Mouse (Mus musculus): ENCODE results near the gene Pemt.

The Pemt gene

DNA sequence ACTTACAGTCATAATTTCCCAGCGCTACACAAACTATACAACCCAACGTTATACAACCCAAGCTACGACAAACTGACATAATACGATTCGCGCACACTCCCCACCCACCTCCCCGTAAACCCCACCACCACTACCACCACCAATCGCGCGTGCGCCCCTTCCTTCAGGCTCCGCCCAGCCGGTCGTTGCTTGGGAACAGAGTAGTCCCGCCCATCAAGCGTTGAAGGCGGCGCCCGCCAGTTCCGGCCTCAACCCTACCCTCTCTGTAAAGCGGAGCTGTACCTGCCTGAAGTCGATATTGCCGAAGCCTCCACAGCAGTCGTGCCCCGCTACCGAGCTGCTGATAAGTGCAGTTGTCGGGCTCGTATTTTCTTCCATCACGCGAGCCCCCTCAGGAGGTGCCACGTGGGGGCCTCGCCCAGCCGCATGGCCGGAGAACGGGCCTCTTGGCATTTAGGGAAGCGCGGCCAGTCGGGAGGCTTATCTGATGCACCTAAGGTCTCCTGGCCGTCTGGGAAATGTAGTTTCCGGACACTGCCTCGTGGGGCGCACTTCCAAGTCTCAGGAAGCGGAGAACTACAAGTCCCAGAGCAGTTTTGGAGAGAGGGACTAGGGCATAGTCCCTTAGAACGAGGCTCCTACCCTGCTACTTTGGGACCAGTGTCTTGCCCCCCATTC, at the start of gene Pemt:
TSS of gene Pemt (minus strand) at position 432 of the 678 bp plus-strand sequence.
- peak; percentile 95 for DNase-seq

DNA sequence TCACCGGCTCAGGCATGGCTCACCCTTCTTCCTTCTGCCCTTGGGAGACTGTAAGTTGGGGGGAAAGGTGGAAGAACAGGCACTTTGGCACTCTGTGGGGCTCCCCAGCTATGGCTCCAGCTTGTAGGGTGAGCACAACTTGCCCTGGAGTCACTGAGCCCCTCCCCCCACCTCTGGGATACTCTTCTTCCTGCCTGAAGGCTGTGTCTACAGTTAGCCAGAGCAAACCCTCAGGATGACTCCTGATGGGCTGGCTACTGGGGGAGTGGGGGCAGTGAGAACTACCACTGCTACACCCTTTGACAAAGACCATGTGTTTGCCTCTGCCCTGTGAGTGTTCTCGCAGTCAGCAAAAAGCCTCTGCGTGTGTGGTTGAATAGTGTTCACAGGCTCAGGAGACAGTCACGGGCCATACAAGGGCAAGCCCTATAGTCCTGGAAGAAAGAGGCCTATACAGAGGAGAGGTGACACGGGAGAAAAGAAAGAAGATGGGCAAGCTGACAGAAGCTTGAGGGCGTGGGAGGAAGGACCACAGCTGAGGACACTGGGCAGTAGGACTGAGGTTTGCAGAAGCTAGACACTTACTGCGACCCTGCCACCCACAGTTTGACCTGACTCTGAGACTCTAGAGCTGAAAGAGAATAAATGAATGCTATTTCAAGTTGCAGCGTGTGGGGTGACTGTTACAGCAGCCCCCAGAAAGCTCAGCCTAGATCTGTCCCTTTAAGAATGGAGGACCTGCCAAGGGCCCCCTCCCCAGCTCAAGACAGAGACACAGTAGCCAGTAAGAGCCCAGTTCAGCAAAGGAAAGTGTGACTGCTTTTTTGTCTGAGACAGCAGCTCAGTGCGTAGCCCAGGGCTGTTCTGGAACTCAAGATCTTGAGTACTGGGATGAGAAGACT, 48.9 kb upstream of the Pemt start:
- DNase-seq: no peak

DNA sequence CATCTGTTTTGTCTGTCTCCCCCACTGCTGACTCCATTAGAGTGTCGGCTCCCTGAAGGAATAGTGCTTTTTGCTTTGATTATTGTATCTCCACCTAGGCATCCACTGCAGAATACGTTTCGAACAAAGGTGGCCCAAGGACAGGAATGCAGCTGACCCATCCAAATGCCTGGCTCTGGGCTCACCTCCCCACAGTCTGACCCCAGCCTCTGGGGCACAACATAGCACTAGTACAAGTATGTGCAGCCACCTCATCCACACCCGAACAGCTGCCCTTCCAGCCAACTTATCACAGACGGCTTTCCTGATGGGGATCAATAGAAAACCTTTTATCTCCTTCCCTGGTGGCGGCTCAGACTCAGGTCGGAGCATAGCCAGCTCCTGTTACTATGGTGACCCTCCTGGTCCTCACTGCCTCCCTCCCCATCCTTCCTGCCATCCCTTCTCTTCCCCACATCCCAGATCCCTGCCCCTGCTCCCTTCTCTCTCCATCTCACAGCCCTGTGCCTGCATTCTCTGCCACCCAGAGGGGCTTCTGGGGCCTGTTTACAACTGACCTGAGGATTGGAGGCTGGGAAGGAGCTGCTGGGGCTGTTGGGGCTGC, 47.8 kb upstream of the Pemt start:
- DNase-seq: no peak

DNA sequence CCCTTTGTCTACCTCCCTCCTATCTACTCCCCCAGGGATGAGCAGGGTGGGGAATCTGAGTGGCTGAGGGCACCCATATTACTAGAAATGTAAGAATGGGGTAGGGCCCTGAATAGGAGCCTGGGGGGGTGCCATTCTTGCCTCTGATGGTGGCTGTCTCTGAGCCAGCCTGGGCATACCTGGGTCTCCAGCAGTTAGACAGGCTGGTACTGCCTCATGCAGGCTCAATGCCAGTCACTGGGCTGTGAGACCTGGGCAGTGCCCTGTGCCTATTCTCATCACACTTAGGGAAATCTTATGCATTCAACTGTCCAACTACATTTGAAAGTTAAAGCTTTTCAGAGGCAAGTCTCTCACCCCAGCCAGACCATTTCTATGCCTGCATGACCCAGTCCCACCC, 46.9 kb upstream of the Pemt start:
- no peak for DNase-seq

DNA sequence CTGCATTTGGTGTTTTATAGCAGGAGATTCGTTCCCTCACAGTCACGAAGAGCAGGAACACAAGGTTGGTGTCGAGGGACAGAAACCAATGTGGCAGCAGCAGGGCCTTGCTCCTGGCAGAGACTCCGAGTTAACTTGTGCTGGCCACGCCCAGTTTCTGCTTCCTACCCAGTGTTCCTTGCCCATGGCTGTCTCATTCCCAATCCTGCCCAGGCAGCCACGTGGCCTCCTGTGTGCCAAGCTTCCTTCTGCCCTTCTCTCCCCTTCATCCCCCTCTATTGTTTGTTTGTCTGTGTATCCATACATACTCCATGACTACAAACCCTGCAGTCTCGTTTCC, 45.1 kb upstream of the Pemt start:
- DNase-seq: no peak

DNA sequence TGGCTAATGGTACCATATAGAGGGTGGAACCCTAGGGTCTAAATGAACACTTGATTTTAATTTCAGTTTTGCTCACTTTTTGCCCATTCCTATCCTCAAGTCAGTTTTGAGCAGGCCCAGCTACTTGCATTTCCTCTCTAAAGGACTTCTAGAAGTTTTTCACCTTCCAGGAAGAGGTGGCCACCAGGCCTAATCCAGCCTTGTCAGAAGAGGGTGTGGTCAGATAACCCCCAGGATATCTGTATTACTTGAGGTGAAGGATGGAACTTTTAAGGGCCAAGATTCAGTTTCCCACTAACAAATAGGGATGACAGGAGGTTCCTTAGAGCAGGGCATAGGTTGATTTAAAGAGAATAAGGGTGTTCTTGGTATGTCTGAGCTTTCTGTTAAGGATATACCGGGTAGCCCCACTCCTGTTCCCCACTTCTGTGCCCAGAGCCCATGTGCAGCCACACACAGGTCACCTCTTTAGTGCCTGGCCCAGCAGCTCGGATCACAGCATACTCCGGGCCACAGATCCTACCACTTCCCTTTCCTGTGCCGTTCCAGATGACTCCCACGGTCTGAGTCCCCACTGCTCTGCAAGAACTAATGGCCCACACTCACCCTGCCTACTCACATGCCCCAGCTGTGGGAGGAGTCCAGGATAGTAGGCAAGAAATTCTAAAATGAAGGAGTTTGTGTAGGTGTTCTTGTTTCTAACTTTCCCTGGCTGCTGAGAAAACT, 44.6 kb upstream of the Pemt start:
- no peak for DNase-seq

DNA sequence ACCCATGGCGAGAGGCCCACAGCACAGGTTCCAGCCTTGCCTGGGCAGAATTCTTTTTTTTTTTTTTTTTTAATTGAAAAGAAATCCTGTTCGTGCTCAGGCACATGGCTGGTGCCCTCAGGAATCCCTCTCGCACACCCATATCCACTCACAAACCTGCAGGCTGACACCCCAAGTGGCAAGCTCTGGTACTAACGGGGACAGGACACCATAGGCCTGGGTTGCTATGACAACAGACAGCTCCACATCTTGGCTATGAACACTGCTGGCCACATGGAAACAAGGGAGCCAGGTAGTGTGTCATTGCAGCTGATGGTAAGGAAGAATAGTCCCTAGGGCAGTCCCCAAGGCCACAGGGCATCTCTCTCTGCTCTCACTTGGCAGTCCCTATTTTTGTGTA, 42.7 kb upstream of the Pemt start:
- no peak for DNase-seq

DNA sequence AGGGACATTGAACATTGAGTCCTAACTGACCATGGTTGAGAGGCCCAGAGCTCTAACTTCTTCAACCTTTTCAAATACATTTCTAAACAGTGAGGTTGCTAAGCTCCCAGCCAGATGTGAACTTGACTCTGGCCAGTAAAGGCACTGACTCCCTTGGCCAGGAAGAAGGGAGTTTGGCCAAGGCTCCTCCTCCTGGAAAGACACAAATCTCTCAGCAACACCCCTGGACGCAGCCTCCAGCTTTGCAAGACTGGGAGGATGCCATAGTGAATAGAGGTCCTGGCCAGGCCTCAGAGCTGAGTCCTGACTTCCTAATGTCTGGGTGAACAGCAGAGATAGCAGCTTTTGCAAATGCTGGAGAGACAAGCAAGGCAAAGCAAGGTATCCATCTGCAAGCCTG, 40.4 kb upstream of the Pemt start:
- no peak for DNase-seq

DNA sequence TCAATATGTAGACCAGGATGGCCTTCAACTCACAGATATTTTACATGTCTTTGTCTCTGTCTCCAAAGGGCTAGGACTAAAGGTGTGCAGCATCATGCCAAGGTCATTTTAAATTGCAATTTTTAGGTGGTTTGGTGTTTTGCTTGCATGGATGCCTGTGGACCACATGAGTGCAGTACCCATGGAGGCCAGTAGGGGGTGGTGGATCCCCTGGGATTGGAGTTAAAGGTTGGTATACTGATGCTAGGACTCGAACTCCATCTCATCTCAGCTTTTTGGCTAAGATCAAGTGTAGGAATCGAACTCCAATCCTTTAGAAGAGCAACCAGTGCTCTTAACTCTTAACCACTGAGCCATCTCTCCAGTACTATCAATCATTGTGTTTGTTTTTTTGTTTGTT, 38.3 kb upstream of the Pemt start:
- no peak for DNase-seq

DNA sequence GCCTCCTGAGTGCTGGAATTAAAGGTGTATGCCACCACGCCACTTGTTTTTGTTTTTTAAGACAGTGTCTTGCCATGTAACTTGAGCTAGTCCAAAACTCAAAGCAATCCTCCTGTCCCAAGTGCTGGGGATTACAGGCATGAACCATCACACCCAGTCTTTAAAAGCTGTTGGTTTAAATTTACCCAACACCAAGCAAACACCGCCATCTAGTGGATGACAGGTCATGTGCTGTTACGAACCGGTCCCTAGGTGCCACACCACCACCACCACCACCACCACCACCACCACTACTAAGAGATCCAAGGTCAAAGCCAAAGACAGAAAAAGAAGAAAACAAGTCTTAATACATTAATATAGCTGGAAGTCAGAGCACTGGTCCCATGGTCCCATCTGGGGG, 30.5 kb upstream of the Pemt start:
- DNase-seq: peak; percentile 55

DNA sequence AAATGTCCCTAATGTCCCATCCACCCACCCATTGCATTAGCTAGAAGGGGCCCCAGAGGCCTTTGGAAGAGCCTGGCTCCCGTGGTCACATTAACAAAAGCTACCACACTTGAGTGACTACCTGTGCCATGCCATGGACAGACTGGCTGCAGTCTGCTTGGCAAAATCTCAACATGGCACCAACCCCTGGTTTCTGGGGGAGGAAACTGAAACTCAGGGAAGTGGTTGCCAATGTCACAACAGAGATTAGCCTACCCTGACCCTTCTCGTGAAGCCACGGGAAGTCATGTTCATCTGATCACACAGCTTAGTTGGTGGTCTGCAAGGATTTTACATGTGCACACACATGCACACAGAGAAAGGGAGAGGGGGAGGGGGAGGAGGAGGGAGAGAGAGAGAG, 29.9 kb upstream of the Pemt start:
- no peak for DNase-seq

DNA sequence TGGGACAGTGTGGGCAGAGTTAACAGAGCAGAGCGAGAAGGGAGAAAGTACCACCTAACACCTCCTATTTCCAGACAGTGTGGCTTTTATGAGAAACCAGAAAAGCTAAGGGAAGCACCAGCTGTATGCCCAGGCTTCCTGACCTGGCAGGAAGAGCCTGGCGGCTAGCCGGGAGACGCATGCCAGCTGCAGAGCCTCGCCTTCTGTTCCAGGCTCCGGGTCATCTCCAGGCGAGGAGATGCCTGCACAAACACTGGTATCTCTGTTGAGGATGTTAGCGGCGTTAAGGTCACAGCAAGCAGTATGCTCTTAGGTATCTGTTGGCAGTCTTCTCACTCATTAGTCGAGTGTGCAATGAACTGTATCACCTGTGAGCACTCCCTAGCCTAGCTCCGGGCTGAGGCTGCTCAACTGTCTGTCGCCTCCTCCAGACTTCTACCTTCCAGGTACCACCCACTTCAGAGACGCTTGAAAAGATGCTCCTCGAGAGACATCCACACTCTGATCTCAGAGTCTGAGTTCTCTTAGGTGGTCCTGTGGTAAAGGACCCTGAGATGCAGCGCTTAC, 27.7 kb upstream of the Pemt start:
- no peak for DNase-seq

DNA sequence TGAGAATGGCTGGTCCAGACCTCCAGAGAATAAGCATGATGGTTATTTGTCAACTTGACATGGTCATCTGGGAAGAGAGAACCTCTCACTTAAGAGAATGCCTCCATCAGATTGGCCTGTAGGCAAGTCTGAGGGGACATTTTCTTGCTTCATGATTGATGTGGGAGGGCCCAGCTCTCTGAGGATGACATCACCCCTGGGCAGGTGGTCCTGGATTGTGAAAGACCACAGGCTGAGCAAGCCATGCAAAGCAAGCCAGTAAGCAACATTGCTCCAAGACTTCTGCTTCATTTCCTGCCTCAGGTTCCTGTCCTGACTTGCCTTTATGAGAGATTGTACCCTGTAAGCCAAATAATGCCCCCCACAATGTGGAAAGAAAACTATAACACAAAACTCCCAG, 26.8 kb upstream of the Pemt start:
- DNase-seq: no peak

DNA sequence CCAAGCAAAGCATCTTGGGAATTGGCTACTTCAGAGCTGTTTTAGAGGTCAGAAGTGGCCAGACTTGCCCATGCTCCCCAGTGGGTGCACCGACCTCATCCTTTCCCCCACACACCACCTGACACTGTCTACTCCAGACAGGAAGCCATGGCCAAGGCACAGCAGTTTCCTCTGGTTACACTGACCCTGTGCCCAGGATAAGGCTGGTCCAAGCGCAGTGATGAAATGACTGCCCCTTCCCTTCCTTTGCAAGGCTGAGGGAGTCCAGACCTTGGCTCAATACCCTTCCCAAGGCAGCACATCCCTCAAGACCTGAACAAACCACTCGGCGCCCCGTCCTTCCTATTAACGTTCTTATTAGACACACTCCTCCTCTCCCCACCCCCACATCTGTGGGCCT, 24.9 kb upstream of the Pemt start:
- no peak for DNase-seq

DNA sequence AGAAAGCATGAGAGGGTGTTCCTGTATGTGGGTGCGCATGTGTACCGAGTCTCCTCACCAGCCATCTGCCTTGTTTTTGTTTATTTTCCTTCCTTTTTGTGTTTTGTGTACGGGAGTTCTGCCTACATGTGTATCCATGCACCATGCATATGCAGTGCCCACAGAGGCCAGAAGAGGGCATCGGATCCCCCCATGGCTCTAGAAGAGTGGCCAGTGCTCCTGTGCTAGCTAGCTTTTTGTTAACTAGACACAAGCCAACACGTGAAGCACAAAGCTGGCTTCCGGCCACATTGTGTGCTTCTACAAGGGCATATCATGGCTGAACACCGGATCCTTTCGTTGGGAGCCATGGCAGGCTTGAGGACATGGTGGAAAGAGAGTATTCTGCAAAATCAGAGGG, 24.3 kb upstream of the Pemt start:
- no peak for DNase-seq

DNA sequence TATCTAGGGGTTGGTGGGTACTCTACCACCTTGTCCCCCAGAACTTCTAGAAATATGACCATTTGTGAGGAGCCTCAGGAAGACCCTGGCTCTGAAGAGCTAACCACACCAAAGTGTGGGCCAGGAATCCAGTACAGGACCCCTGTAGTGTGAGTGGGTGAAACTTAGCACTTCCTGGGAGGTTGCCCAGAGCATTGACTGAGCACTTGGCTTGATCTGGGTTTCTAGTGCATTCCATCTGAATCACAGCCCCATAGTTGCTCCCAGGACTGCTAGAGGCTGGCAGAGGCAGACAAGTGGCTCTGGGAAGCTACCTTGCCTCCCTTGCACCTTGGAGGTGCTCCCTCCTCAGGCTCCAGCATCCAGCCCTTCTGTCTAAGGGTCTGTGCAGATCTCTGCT, 22.3 kb upstream of the Pemt start:
- no peak for DNase-seq

DNA sequence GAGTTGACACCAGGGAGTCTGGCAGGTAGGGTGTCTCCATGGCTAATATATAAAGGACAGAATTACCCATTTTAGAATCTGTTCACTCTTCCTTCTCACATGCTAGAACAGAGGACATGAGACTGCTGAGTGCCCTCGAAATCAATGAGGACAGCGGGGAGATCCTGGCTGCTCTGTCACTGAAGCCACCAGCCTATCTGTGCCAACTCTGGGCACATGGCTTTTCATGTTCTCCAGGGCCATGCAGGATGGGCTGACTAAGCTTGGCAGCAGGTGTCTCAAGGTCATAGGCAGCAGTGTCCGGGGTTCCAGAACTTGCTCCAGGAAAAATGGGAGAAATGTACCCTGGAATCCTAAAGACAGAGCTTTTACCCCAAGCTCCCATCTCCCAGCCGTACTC, 21.4 kb upstream of the Pemt start:
- no peak for DNase-seq

DNA sequence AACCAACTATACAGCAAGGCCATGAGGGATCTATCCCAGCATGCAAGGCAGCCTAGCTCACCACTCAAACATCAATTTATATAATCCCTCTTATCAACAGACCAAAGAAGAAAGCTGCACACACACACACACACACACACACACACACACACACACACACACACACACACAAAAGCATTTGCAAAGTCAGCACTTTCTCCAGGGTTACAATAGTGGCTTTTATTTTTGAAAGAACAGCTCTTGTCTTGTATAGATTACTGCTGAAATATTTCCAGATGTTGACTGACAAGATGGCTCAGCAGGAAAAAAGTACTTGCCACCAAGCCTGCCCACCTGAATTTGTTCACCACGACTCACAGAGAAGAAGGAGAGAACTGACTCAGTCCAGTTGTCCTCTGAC, 19.0 kb upstream of the Pemt start:
- no peak for DNase-seq

DNA sequence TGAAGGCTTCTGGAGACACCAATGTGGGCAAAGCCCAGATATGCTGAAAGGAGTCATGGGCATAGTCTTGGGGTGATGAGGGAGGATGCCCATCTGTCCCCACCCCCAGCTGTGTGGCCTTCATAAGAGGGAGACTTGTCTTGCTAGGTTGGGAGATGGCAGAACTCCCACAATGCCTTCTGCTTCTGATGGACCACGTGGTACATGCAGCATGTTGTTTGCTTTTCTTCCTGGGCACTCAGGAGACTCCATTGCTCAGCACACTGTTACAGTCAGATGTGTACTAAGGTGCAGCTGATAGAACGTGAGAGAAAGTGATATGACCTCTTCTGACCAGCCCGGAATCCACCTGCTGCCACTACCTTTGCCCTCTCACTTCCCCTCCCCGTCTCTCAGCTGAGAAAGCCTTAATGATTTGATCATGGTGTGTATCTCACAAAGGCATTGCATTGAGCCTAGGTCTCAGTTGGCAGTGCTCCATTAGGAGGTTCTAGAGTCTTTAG, 15.3 kb upstream of the Pemt start:
- DNase-seq: no peak

DNA sequence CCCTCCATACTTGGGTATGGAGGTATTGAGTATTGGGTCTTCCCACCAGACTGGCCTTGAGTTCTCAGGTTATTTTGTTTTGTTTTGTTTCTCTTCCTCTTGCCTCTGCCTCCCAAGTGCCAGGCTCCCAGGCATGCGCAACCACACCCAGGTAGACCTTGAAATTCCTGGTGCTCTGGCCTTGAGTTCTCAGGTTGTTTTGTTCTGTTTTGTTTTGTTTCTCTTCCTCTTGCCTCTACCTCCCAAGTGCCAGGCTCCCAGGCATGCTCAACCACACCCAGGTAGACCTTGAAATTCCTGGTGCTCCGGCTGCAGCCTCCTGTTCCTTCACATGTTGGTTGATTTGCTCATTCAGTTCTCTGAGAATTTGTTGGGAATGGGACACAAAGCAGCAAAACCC, 13.7 kb upstream of the Pemt start:
- DNase-seq: no peak

DNA sequence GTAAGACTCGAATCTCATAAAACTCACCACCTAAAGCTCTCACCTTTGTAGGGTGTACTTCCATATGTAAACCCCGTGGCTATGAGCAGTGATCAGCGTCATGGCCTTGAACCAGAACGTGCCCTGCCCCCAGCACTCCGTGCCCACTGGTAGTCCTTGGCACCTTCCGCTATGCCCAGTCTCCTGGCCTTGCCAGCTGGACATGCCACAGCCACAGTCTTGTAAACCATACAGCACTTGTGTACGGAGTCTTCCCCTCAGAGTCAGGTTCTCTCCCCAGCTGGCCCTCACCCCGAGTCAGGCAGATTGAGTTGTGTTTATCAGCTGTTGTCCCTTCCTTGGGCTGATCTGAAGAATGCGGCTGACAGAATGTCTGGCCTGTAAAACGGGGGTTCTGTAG, 12.2 kb upstream of the Pemt start:
- DNase-seq: no peak

DNA sequence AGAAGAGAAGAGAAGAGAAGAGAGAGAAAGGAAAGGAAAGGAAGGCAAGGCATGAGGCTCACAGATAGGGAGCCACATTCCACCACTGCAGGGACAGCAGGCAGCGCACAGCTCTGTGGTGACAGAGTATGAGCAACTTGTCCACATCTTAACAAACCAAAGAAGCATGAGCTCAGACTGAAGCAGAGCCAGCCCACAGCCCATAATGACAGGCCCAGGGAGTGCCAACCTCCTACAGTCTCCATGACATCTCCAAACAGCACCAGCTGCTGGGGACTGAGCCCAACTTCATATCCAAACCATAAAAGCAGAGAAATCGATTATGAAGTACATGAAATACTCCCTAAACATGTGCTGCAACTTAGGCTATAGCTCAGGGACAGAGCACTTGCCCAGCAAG, 11.7 kb upstream of the Pemt start:
- DNase-seq: peak; percentile 30

DNA sequence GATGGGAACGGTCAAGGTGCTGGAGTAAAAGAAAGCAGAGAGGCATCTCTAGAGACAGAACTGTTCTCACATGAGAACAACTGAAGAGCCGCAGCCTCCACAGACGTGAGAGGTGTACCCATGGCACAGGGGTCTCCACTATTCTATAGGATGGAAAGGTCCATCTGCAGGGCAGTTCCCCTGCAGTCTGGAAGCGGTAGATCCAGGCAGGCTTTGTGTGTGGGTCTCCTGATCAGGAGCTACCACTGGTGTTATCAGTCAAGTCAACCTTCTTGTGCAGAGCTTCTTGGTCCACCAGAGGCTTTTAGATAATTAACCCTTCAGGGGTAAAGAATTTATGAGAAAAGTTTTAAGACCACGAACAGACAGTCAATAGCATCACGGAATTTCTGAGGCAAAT, 10.2 kb upstream of the Pemt start:
- DNase-seq: no peak

Data from right cerebral cortex, postnatal 25 days (tissue).